ENCODE assay signal across 19 mouse cellular contexts in the genomic region with DNA sequence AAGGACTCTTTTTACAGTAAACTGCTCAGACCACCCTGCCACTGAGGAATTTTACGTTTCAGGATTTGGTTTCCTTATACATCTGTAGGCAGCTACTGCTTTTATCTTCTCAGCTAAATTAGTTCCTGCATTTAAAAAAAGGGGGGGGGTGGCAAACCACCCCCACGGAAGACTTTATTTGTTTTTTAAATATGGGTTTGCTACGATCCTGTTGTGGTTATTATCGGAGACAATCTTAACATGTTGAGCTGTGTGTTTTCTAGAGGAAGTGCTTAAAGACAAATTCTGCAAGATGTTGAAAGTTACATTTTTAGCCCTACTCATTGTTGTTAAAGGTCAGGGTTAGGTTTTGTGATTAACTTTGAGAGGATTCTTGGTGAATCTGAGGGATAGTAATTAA.
A peak's percentile ranks its signal among the peaks of the same experiment; 100 is the strongest.
DNase-seq lines count a peak whose midpoint lies in the region; ATAC-seq and TF ChIP-seq lines count a peak whose summit lies in the region.
"Had no signal": no experiment of that assay in that cellular context is flagged by ENCODE, and none has a peak within 500 bp of the region (broad histone marks: within the 10 kb centered on the region; RNA-seq: fewer than 3 reads in every experiment).

No protein-coding gene starts in this region.

- no peak overlapping the region for H3K9ac ChIP-seq in heart, embryonic 12.5 days
- no peak overlapping the region for H3K9ac ChIP-seq in hindbrain, postnatal 0 days (replicated peaks; ENCODE audit: low read length)
- H3K9ac ChIP-seq: forebrain, embryonic 12.5 days; hindbrain, embryonic 14.5 days; lung, embryonic 14.5 days; midbrain, embryonic 12.5 days had no signal

- no peaks in the 10 kb centered on the region for H3K27me3 ChIP-seq in spleen, adult 2 months (ENCODE audit: control insufficient read depth, insufficient read depth, low read length)
- no peaks in the 10 kb centered on the region for H3K27me3 ChIP-seq in heart, embryonic 12.5 days (replicated peaks)
- H3K27me3 ChIP-seq in hindbrain, postnatal 0 days (ENCODE audit: insufficient read depth, low read length), result no peaks in the 10 kb centered on the region
- H3K27me3 ChIP-seq: forebrain, embryonic 12.5 days; midbrain, embryonic 12.5 days had no signal

- no peak overlapping the region for H3K4me2 ChIP-seq in heart, embryonic 12.5 days
- no peak overlapping the region for H3K4me2 ChIP-seq in hindbrain, postnatal 0 days (ENCODE audit: low read depth, low read length)
- H3K4me2 ChIP-seq: forebrain, embryonic 12.5 days; hindbrain, embryonic 14.5 days; lung, embryonic 14.5 days; midbrain, embryonic 12.5 days had no signal

- TF ChIP-seq POLR2A in spleen, adult 2 months (IDR thresholded peaks at IDR 0.05; ENCODE audit: low read depth, low read length), result no peak

- H3K4me3 ChIP-seq in spleen, adult 2 months (ENCODE audit: extremely low read depth, insufficient read depth, insufficient read length), result no peak overlapping the region
- no peak overlapping the region for H3K4me3 ChIP-seq in heart, embryonic 12.5 days
- H3K4me3 ChIP-seq in hindbrain, postnatal 0 days (ENCODE audit: low read length), result no peak overlapping the region
- H3K4me3 ChIP-seq: forebrain, embryonic 12.5 days; midbrain, embryonic 12.5 days had no signal

- H3K9me3 ChIP-seq in heart, embryonic 12.5 days (replicated peaks), result no peaks in the 10 kb centered on the region
- H3K9me3 ChIP-seq in hindbrain, postnatal 0 days (ENCODE audit: low read length), result no peaks in the 10 kb centered on the region
- H3K9me3 ChIP-seq: forebrain, embryonic 12.5 days; midbrain, embryonic 12.5 days had no signal

- TF ChIP-seq CTCF in spleen, adult 2 months (IDR thresholded peaks at IDR 0.05; ENCODE audit: extremely low read depth, insufficient read depth, insufficient read length, insufficient replicate concordance), result no peak
- TF ChIP-seq CTCF in hindbrain, postnatal 0 days (IDR thresholded peaks at IDR 0.05; ENCODE audit: low read depth), result no peak

- H3K36me3 ChIP-seq in spleen, adult 2 months (ENCODE audit: control insufficient read depth, insufficient read depth, low read length), result no peaks in the 10 kb centered on the region
- no peaks in the 10 kb centered on the region for H3K36me3 ChIP-seq in heart, embryonic 12.5 days
- no peaks in the 10 kb centered on the region for H3K36me3 ChIP-seq in hindbrain, postnatal 0 days (ENCODE audit: insufficient read depth, low read length)
- H3K36me3 ChIP-seq: forebrain, embryonic 12.5 days; midbrain, embryonic 12.5 days had no signal

- H3K27ac ChIP-seq in spleen, adult 2 months (ENCODE audit: insufficient read depth, low read length), result peak overlapping the region; percentile 62; the same call in 1 of the 2 replicates
- no peak overlapping the region for H3K27ac ChIP-seq in heart, embryonic 12.5 days (ENCODE audit: poor library complexity, severe bottlenecking)
- H3K27ac ChIP-seq in hindbrain, postnatal 0 days, result no peak overlapping the region
- H3K27ac ChIP-seq: forebrain, embryonic 12.5 days; hindbrain, embryonic 14.5 days; midbrain, embryonic 12.5 days had no signal

- 6% methylated on average over 4 of the region's 4 CpGs for WGBS in spleen, adult 2 months
- 49% methylated on average over 4 of the region's 4 CpGs for WGBS in heart, embryonic 12.5 days
- 79% methylated on average over 4 of the region's 4 CpGs for WGBS in hindbrain, postnatal 0 days

- peaks cover 15% of the 10 kb centered on the region; the same call in 1 of the 2 replicates for H3K4me1 ChIP-seq in spleen, adult 2 months (ENCODE audit: control insufficient read depth, insufficient read depth, insufficient read length)
- H3K4me1 ChIP-seq in heart, embryonic 12.5 days (replicated peaks), result peaks cover 10% of the 10 kb centered on the region
- H3K4me1 ChIP-seq in hindbrain, postnatal 0 days (ENCODE audit: insufficient read depth, low read length), result no peaks in the 10 kb centered on the region
- H3K4me1 ChIP-seq: forebrain, embryonic 12.5 days; midbrain, embryonic 12.5 days had no signal

- peak; percentile 28 for ATAC-seq in inflammation-experienced regulatory T-cells, adult 6 months
- ATAC-seq in heart, embryonic 12.5 days (ENCODE audit: insufficient number of reproducible peaks, low FRiP score), result no peak
- no peak for ATAC-seq in hindbrain, postnatal 0 days

- no peak for DNase-seq in spleen, adult 2 months (ENCODE audit: low read depth in 1 of 2, low spot score in 2 of 2)
- no peak for DNase-seq in spleen, adult 18-20 months
- DNase-seq in MEL-GATA-1-ER (ENCODE audit: extremely low read depth, low read depth), result peak; percentile 12
- DNase-seq in hindbrain, postnatal 0 days (ENCODE audit: low spot score), result no peak
- DNase-seq in adrenal gland, adult 18-20 months (ENCODE audit: low spot score in 2 of 2), result no peak
- DNase-seq: adrenal gland, postnatal 25 days; B cell, adult 2 months; cerebellum, adult 2 months; heart, adult 11 months; heart, postnatal 36 days; kidney, adult 11 months; lung, embryonic 14.5 days; lung, postnatal 36 days; right cerebral cortex, postnatal 14 days had no signal
